Mouse (Mus musculus): ENCODE data around the gene Cyp2s1. TPM values are rescaled to one million over a fixed set of nuclear protein-coding genes. Genes with fewer than 3 reads are reported as not detected.

Cyp2s1 gene
- polyA plus RNA-seq, 1 experiment from 2014 or later = 0.25 TPM

- H3K4me3 ChIP-seq = no peak overlapping the region
Observed at GRCm38 (mm10) chr7:25786974-25787373, 29.7 kb downstream of the Cyp2s1 start.

GRCm38 (mm10) chr7:25785752-25786151, 31.0 kb downstream of the Cyp2s1 start:
- H3K9me3 ChIP-seq (replicated peaks) = no peaks in the 10 kb centered on the region
- WGBS = 74% methylated on average over 4 of the region's 4 CpGs
- no peak overlapping the region for H3K4me3 ChIP-seq
- H3K4me1 ChIP-seq = peaks cover 46% of the 10 kb centered on the region
- no peak for DNase-seq (ENCODE audit: low spot score)
- no peaks in the 10 kb centered on the region for H3K36me3 ChIP-seq
- peak overlapping the region; percentile 46; the same call in 1 of the 2 replicates for H3K27ac ChIP-seq (replicated peaks)
- peaks cover 12% of the 10 kb centered on the region for H3K27me3 ChIP-seq (ENCODE audit: low read depth, poor library complexity, severe bottlenecking)

More at GRCm38 (mm10) chr7:25786974-25787373, 29.7 kb downstream of the Cyp2s1 start:
- Histone ChIP-seq H3K27me3 (ENCODE audit: low read depth, poor library complexity, severe bottlenecking) (peaks cover 12% of the 10 kb centered on the region), H3K9me3 (replicated peaks) (no peaks in the 10 kb centered on the region), H3K4me1 (peaks cover 33% of the 10 kb centered on the region), H3K36me3 (no peaks in the 10 kb centered on the region), H3K27ac (replicated peaks) (no peak overlapping the region)
- WGBS = 80% methylated on average over 4 of the region's 4 CpGs
- no peak for DNase-seq (ENCODE audit: low spot score)

- DNase-seq (ENCODE audit: low spot score) = no peak
- Histone ChIP-seq H3K4me3 (no peak overlapping the region), H3K9me3 (replicated peaks) (no peaks in the 10 kb centered on the region), H3K27me3 (ENCODE audit: low read depth, poor library complexity, severe bottlenecking) (peaks cover 10% of the 10 kb centered on the region), H3K27ac (replicated peaks) (no peak overlapping the region), H3K36me3 (no peaks in the 10 kb centered on the region), H3K4me1 (peaks cover 50% of the 10 kb centered on the region)
- 38% methylated on average over 1 of the region's 1 CpGs for WGBS
Observed at GRCm38 (mm10) chr7:25784808-25785207, 31.9 kb downstream of the Cyp2s1 start.

GRCm38 (mm10) chr7:25783746-25784145, 33.0 kb downstream of the Cyp2s1 start:
- H3K36me3 ChIP-seq = no peaks in the 10 kb centered on the region
- no peaks in the 10 kb centered on the region for H3K27me3 ChIP-seq (ENCODE audit: low read depth, poor library complexity, severe bottlenecking)
- WGBS = 74% methylated on average over 8 of the region's 8 CpGs
- H3K4me1 ChIP-seq = peaks cover 43% of the 10 kb centered on the region
- H3K9me3 ChIP-seq (replicated peaks) = no peaks in the 10 kb centered on the region
- no peak for DNase-seq (ENCODE audit: low spot score)
- H3K4me3 ChIP-seq = no peak overlapping the region
- no peak overlapping the region for H3K27ac ChIP-seq (replicated peaks)

- no peaks in the 10 kb centered on the region for H3K27me3 ChIP-seq (ENCODE audit: low read depth, poor library complexity, severe bottlenecking)
- no peak for DNase-seq (ENCODE audit: low spot score)
- no peak overlapping the region for H3K4me3 ChIP-seq
- H3K27ac ChIP-seq (replicated peaks) = no peak overlapping the region
- H3K9me3 ChIP-seq (replicated peaks) = no peaks in the 10 kb centered on the region
- H3K36me3 ChIP-seq = peaks cover 9% of the 10 kb centered on the region
- 89% methylated on average over 6 of the region's 6 CpGs for WGBS
- H3K4me1 ChIP-seq = peaks cover 33% of the 10 kb centered on the region
Observed at GRCm38 (mm10) chr7:25782744-25783143, 34.0 kb downstream of the Cyp2s1 start.

- H3K4me3 ChIP-seq = peak overlapping the region; percentile 46
- H3K27me3 ChIP-seq (ENCODE audit: low read depth, poor library complexity, severe bottlenecking) = no peaks in the 10 kb centered on the region
Observed at GRCm38 (mm10) chr7:25781937-25782610, 34.6 kb downstream of the Cyp2s1 start.

GRCm38 (mm10) chr7:25781321-25781936, 35.3 kb downstream of the Cyp2s1 start:
- Histone ChIP-seq H3K4me1 (peaks cover 25% of the 10 kb centered on the region), H3K27ac (replicated peaks) (peak overlapping the region; percentile 82), H3K9me3 (replicated peaks) (no peaks in the 10 kb centered on the region), H3K27me3 (ENCODE audit: low read depth, poor library complexity, severe bottlenecking) (no peaks in the 10 kb centered on the region), H3K4me3 (peak overlapping the region; percentile 46), H3K36me3 (peaks cover 22% of the 10 kb centered on the region)
- WGBS = 14% methylated on average over 33 of the region's 33 CpGs
- DNase-seq (ENCODE audit: low spot score) = no peak

More at GRCm38 (mm10) chr7:25781937-25782610, 34.6 kb downstream of the Cyp2s1 start:
- peaks cover 16% of the 10 kb centered on the region for H3K36me3 ChIP-seq
- WGBS = 51% methylated on average over 11 of the region's 11 CpGs
- H3K27ac ChIP-seq (replicated peaks) = peak overlapping the region; percentile 82
- H3K9me3 ChIP-seq (replicated peaks) = no peaks in the 10 kb centered on the region
- peaks cover 26% of the 10 kb centered on the region for H3K4me1 ChIP-seq
- DNase-seq (ENCODE audit: low spot score) = peak; percentile 21

- Histone ChIP-seq H3K4me3 (no peak overlapping the region), H3K27ac (replicated peaks) (no peak overlapping the region), H3K9me3 (replicated peaks) (no peaks in the 10 kb centered on the region), H3K36me3 (peaks cover 24% of the 10 kb centered on the region), H3K27me3 (ENCODE audit: low read depth, poor library complexity, severe bottlenecking) (no peaks in the 10 kb centered on the region), H3K4me1 (peaks cover 25% of the 10 kb centered on the region)
- DNase-seq (ENCODE audit: low spot score) = no peak
- 29% methylated on average over 4 of the region's 4 CpGs for WGBS
Observed at GRCm38 (mm10) chr7:25780753-25781152, 36.0 kb downstream of the Cyp2s1 start.

- no peak overlapping the region for H3K27ac ChIP-seq (replicated peaks)
- no peak overlapping the region for H3K4me3 ChIP-seq
- WGBS = 90% methylated on average over 5 of the region's 5 CpGs
- H3K36me3 ChIP-seq = peaks cover 24% of the 10 kb centered on the region
- H3K4me1 ChIP-seq = peaks cover 25% of the 10 kb centered on the region
- H3K27me3 ChIP-seq (ENCODE audit: low read depth, poor library complexity, severe bottlenecking) = no peaks in the 10 kb centered on the region
- H3K9me3 ChIP-seq (replicated peaks) = no peaks in the 10 kb centered on the region
- DNase-seq (ENCODE audit: low spot score) = no peak
Observed at GRCm38 (mm10) chr7:25780021-25780420, 36.7 kb downstream of the Cyp2s1 start.

GRCm38 (mm10) chr7:25768229-25768628, 48.5 kb downstream of the Cyp2s1 start:
- Histone ChIP-seq H3K4me1 (no peaks in the 10 kb centered on the region), H3K4me3 (no peak overlapping the region), H3K27me3 (ENCODE audit: low read depth, poor library complexity, severe bottlenecking) (no peaks in the 10 kb centered on the region), H3K9me3 (replicated peaks) (no peaks in the 10 kb centered on the region), H3K36me3 (peaks cover 49% of the 10 kb centered on the region), H3K27ac (replicated peaks) (no peak overlapping the region)
- DNase-seq (ENCODE audit: low spot score) = no peak
- 91% methylated on average over 5 of the region's 5 CpGs for WGBS

- Histone ChIP-seq H3K4me3 (no peak overlapping the region), H3K4me1 (no peaks in the 10 kb centered on the region), H3K9me3 (replicated peaks) (no peaks in the 10 kb centered on the region), H3K27ac (replicated peaks) (no peak overlapping the region), H3K27me3 (ENCODE audit: low read depth, poor library complexity, severe bottlenecking) (no peaks in the 10 kb centered on the region), H3K36me3 (peaks cover 41% of the 10 kb centered on the region)
- 90% methylated on average over 6 of the region's 6 CpGs for WGBS
- DNase-seq (ENCODE audit: low spot score) = no peak
Observed at GRCm38 (mm10) chr7:25766108-25766507, 50.6 kb downstream of the Cyp2s1 start.

GRCm38 (mm10) chr7:25764221-25764620, 52.5 kb downstream of the Cyp2s1 start:
- Histone ChIP-seq H3K4me1 (no peaks in the 10 kb centered on the region), H3K9me3 (replicated peaks) (no peaks in the 10 kb centered on the region), H3K4me3 (no peak overlapping the region), H3K27me3 (ENCODE audit: low read depth, poor library complexity, severe bottlenecking) (no peaks in the 10 kb centered on the region), H3K27ac (replicated peaks) (no peak overlapping the region), H3K36me3 (peaks cover 32% of the 10 kb centered on the region)
- WGBS = 61% methylated on average over 5 of the region's 5 CpGs
- no peak for DNase-seq (ENCODE audit: low spot score)

GRCm38 (mm10) chr7:25763678-25764077, 53.0 kb downstream of the Cyp2s1 start:
- DNase-seq (ENCODE audit: low spot score) = no peak
- no peak overlapping the region for H3K4me3 ChIP-seq
- no peaks in the 10 kb centered on the region for H3K27me3 ChIP-seq (ENCODE audit: low read depth, poor library complexity, severe bottlenecking)
- 79% methylated on average over 11 of the region's 11 CpGs for WGBS
- H3K4me1 ChIP-seq = no peaks in the 10 kb centered on the region
- no peaks in the 10 kb centered on the region for H3K9me3 ChIP-seq (replicated peaks)
- H3K27ac ChIP-seq (replicated peaks) = no peak overlapping the region
- H3K36me3 ChIP-seq = peaks cover 29% of the 10 kb centered on the region

Measured in midbrain, embryonic 10.5 days (tissue).